Mouse (Mus musculus): ENCODE results near the gene Errfi1. TPM values are rescaled to one million over a fixed set of nuclear protein-coding genes. Genes with fewer than 3 reads are reported as not detected.

Errfi1 gene
- polyA plus RNA-seq, 2 experiments: 20.2 to 27.2 TPM

DNA sequence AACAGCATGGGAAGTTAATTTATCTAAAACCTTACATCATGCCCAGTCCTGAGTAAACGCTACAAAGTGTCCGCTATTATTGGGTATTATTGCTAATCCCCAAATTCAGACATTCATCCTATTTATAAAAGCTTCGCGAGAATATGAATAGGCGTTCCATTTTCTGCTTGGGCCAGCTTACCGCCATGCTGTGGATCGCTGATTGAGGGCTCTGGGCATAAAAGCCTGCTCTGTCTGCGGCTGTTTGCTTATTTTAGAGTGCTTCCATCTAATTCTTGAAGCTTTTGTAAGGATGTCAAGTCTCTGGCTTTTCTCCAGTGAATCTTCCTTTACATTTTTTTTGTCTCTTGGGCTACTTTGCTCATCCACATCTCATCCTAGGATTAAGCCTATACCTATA lies 7.4 kb upstream of the Errfi1 start:
- TF ChIP-seq POLR2A (IDR thresholded peaks at IDR 0.05; ENCODE audit: borderline replicate concordance, extremely low read depth, insufficient read depth, insufficient read length): no peak
- H3K4me1 ChIP-seq (ENCODE audit: control insufficient read depth, insufficient read depth, low read length): no peaks in the 10 kb centered on the region
- no peak overlapping the region for H3K4me3 ChIP-seq (replicated peaks; ENCODE audit: low read length)
- H3K9ac ChIP-seq (ENCODE audit: low read depth, low read length, severe bottlenecking): no peak overlapping the region
- ATAC-seq (ENCODE audit: low FRiP score, low read depth) (no peak), DNase-seq (ENCODE audit: low spot score) (no peak)
- no peaks in the 10 kb centered on the region for H3K27me3 ChIP-seq (ENCODE audit: control insufficient read depth, insufficient read depth, low read length)
- no peaks in the 10 kb centered on the region for H3K36me3 ChIP-seq (ENCODE audit: control insufficient read depth, insufficient read depth, low read length)
- no peaks in the 10 kb centered on the region for H3K9me3 ChIP-seq (ENCODE audit: control insufficient read depth, low read length)
- no peak overlapping the region for H3K4me2 ChIP-seq (replicated peaks; ENCODE audit: low read depth, low read length, severe bottlenecking)
- no peak overlapping the region for H3K27ac ChIP-seq (replicated peaks; ENCODE audit: low read depth, low read length)
- 88% methylated on average over 8 of the region's 8 CpGs for WGBS

DNA sequence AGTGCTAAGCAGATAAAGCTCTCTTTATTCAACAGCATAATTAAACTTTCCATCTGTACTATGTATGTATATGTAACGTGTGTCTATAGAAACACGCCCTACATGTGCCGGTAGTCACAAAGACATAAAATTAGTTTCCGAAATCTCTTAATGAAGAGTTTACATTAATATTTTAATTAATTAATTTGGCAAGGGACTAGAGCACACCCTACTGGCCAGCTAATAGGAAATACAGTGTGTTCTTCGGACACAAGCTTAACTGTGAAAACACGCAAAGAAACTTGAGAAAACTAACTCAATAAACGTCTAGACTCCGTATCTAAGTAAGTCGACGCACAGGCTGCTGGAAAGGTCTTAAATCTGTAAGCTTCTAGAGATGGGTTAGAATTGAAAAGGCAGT lies 3.8 kb upstream of the Errfi1 start:
- DNase-seq (ENCODE audit: low spot score) (no peak), ATAC-seq (ENCODE audit: low FRiP score, low read depth) (no peak)
- Histone ChIP-seq H3K4me3 (replicated peaks; ENCODE audit: low read length) (no peak overlapping the region), H3K27me3 (ENCODE audit: control insufficient read depth, insufficient read depth, low read length) (no peaks in the 10 kb centered on the region), H3K9me3 (ENCODE audit: control insufficient read depth, low read length) (no peaks in the 10 kb centered on the region), H3K36me3 (ENCODE audit: control insufficient read depth, insufficient read depth, low read length) (no peaks in the 10 kb centered on the region), H3K4me1 (ENCODE audit: control insufficient read depth, insufficient read depth, low read length) (no peaks in the 10 kb centered on the region), H3K27ac (replicated peaks; ENCODE audit: low read depth, low read length) (no peak overlapping the region), H3K4me2 (replicated peaks; ENCODE audit: low read depth, low read length, severe bottlenecking) (no peak overlapping the region), H3K9ac (ENCODE audit: low read depth, low read length, severe bottlenecking) (no peak overlapping the region)
- 53% methylated on average over 10 of the region's 10 CpGs for WGBS
- no peak for TF ChIP-seq POLR2A (IDR thresholded peaks at IDR 0.05; ENCODE audit: borderline replicate concordance, extremely low read depth, insufficient read depth, insufficient read length)

DNA sequence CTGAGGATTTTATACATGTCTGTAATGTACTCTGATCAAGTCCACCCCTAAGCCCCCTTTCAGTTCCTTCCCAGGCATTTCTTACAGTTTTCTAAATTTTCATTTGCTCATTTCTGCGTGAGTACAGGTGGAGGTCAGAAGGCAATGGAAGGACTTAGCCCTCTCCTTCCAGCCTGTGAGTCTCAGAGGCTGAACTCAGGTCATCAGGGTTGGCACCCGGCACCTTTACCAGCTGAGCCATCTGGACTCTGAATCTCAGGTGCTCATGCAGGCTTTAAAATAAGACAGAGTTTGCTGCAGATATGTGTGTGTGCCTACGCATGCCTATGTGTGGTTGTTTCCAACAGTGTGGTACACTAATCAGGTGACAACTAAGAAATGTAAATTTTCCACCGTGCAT lies 2.8 kb upstream of the Errfi1 start:
- TF ChIP-seq POLR2A (IDR thresholded peaks at IDR 0.05; ENCODE audit: borderline replicate concordance, extremely low read depth, insufficient read depth, insufficient read length): no peak
- 86% methylated on average over 4 of the region's 4 CpGs for WGBS
- no peak overlapping the region for H3K27ac ChIP-seq (replicated peaks; ENCODE audit: low read depth, low read length)
- no peaks in the 10 kb centered on the region for H3K4me1 ChIP-seq (ENCODE audit: control insufficient read depth, insufficient read depth, low read length)
- H3K9ac ChIP-seq (ENCODE audit: low read depth, low read length, severe bottlenecking): no peak overlapping the region
- H3K4me3 ChIP-seq (replicated peaks; ENCODE audit: low read length): no peak overlapping the region
- H3K4me2 ChIP-seq (replicated peaks; ENCODE audit: low read depth, low read length, severe bottlenecking): no peak overlapping the region
- no peaks in the 10 kb centered on the region for H3K9me3 ChIP-seq (ENCODE audit: control insufficient read depth, low read length)
- DNase-seq (ENCODE audit: low spot score) (no peak), ATAC-seq (ENCODE audit: low FRiP score, low read depth) (no peak)
- H3K36me3 ChIP-seq (ENCODE audit: control insufficient read depth, insufficient read depth, low read length): no peaks in the 10 kb centered on the region
- no peaks in the 10 kb centered on the region for H3K27me3 ChIP-seq (ENCODE audit: control insufficient read depth, insufficient read depth, low read length)

DNA sequence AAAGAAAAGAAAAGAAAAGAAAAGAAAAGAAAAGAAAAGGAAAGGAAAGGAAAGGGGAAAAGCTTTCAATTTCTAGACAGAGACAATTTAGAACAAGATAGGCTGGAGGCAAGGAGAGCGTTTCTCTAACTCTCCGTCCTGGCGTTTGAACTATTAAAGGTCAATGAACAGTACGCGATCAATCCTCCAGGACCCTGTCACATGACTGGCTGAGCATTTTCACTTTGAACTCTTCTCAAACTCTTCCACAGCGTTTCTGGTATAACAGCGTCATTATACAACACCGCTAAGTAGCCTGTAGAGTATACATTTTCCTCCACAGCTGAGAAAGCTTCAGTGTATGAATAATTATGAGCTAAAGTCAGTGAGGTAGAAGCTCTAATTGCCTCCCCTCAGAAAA lies 1.7 kb upstream of the Errfi1 start:
- ATAC-seq (ENCODE audit: low FRiP score, low read depth): no peak
- 60% methylated on average over 8 of the region's 8 CpGs for WGBS
- Histone ChIP-seq H3K27ac (replicated peaks; ENCODE audit: low read depth, low read length) (no peak overlapping the region), H3K4me3 (replicated peaks; ENCODE audit: low read length) (no peak overlapping the region), H3K9me3 (ENCODE audit: control insufficient read depth, low read length) (no peaks in the 10 kb centered on the region), H3K27me3 (ENCODE audit: control insufficient read depth, insufficient read depth, low read length) (no peaks in the 10 kb centered on the region), H3K36me3 (ENCODE audit: control insufficient read depth, insufficient read depth, low read length) (no peaks in the 10 kb centered on the region), H3K4me1 (ENCODE audit: control insufficient read depth, insufficient read depth, low read length) (peaks cover 6% of the 10 kb centered on the region), H3K4me2 (replicated peaks; ENCODE audit: low read depth, low read length, severe bottlenecking) (no peak overlapping the region), H3K9ac (ENCODE audit: low read depth, low read length, severe bottlenecking) (no peak overlapping the region)
- no peak for TF ChIP-seq POLR2A (IDR thresholded peaks at IDR 0.05; ENCODE audit: borderline replicate concordance, extremely low read depth, insufficient read depth, insufficient read length)
- DNase-seq (ENCODE audit: low spot score): no peak

DNA sequence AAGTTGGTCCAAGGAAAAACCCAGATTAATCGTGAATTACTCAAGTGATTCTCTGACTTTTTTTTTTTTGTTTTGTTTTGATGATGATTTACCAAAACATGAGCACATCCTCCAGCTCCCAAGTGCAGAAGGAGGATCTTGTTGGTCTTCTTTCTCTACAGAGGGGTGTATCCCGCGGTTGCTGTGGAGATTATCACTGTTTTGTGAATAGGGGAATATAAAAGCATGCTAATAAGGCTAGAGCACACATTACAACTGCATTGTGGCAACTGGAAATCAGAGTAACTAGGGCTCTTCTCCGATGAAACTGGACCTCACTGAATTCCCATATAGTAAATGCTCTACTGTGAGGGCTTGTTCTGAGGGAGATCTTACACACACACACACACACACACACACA lies 1.2 kb upstream of the Errfi1 start:
- H3K9me3 ChIP-seq (ENCODE audit: control insufficient read depth, low read length): no peaks in the 10 kb centered on the region
- no peak overlapping the region for H3K4me2 ChIP-seq (replicated peaks; ENCODE audit: low read depth, low read length, severe bottlenecking)
- ATAC-seq (ENCODE audit: low FRiP score, low read depth) (no peak), DNase-seq (ENCODE audit: low spot score) (no peak)
- no peaks in the 10 kb centered on the region for H3K36me3 ChIP-seq (ENCODE audit: control insufficient read depth, insufficient read depth, low read length)
- H3K4me1 ChIP-seq (ENCODE audit: control insufficient read depth, insufficient read depth, low read length): peaks cover 7% of the 10 kb centered on the region
- H3K4me3 ChIP-seq (replicated peaks; ENCODE audit: low read length): no peak overlapping the region
- WGBS: 72% methylated on average over 4 of the region's 4 CpGs
- H3K9ac ChIP-seq (ENCODE audit: low read depth, low read length, severe bottlenecking): no peak overlapping the region
- no peak overlapping the region for H3K27ac ChIP-seq (replicated peaks; ENCODE audit: low read depth, low read length)
- no peak for TF ChIP-seq POLR2A (IDR thresholded peaks at IDR 0.05; ENCODE audit: borderline replicate concordance, extremely low read depth, insufficient read depth, insufficient read length)
- no peaks in the 10 kb centered on the region for H3K27me3 ChIP-seq (ENCODE audit: control insufficient read depth, insufficient read depth, low read length)

- Histone ChIP-seq H3K9ac (ENCODE audit: low read depth, low read length, severe bottlenecking) (peak overlapping the region; percentile 94), H3K4me2 (replicated peaks; ENCODE audit: low read depth, low read length, severe bottlenecking) (peak overlapping the region; percentile 61), H3K9me3 (ENCODE audit: control insufficient read depth, low read length) (no peaks in the 10 kb centered on the region), H3K36me3 (ENCODE audit: control insufficient read depth, insufficient read depth, low read length) (no peaks in the 10 kb centered on the region), H3K4me1 (ENCODE audit: control insufficient read depth, insufficient read depth, low read length) (peaks cover 11% of the 10 kb centered on the region), H3K4me3 (replicated peaks; ENCODE audit: low read length) (peak overlapping the region; percentile 85), H3K27ac (replicated peaks; ENCODE audit: low read depth, low read length) (peak overlapping the region; percentile 98), H3K27me3 (ENCODE audit: control insufficient read depth, insufficient read depth, low read length) (no peaks in the 10 kb centered on the region)
- DNase-seq (ENCODE audit: low spot score) (peak; percentile 95), ATAC-seq (ENCODE audit: low FRiP score, low read depth) (peak; percentile 97)
- under 1% methylated on average over 44 of the region's 59 CpGs for WGBS
- peak; percentile 100 for TF ChIP-seq POLR2A (IDR thresholded peaks at IDR 0.05; ENCODE audit: borderline replicate concordance, extremely low read depth, insufficient read depth, insufficient read length)
Observed at GRCm38 (mm10) chr4:150854839-150855246, 1.1 kb downstream of the Errfi1 start.

Data from limb, embryonic 14.5 days (tissue).